Mouse (Mus musculus) hindbrain, embryonic 15.5 days (tissue): ENCODE data around the gene Ikzf2. TPM values are rescaled to one million over a fixed set of nuclear protein-coding genes. Genes with fewer than 3 reads are reported as not detected.
A peak's percentile ranks its signal among the peaks of the same experiment; 100 is the strongest.

Experiments
- ATAC-seq: fragments of 200-750 bp; cut with Nextera tagmentation; 2 replicates; pipeline ENCODE4 v1.8.0; 2017; ENCODE audit warnings: low read depth, moderate number of reproducible peaks, moderate TSS enrichment; ENCODE audit not compliant: low FRiP score
- H3K27ac ChIP-seq: fragments of 300-500 bp; sonication (generic); replicated peaks from 2 replicates; pipeline ENCODE4 v1.5.1; 2015; ENCODE audit warnings: mild to moderate bottlenecking, inconsistent platforms
- H3K27me3 ChIP-seq: fragments of 300-500 bp; sonication (generic); 2 replicates; pipeline ENCODE4 v1.6.1; 2015; ENCODE audit warnings: control low read depth, inconsistent platforms
- H3K36me3 ChIP-seq: fragments of 300-500 bp; sonication (generic); 2 replicates; pipeline ENCODE4 v1.6.1; 2015; ENCODE audit warnings: control low read depth, inconsistent platforms
- H3K4me1 ChIP-seq: fragments of 300-500 bp; sonication (generic); replicated peaks from 2 replicates; pipeline ENCODE4 v1.6.1; 2015; ENCODE audit warnings: control low read depth, inconsistent platforms
- H3K4me2 ChIP-seq: fragments of 300-500 bp; sonication (generic); 2 replicates; pipeline ENCODE4 v1.6.1; 2015; ENCODE audit warnings: moderate library complexity, mild to moderate bottlenecking, inconsistent platforms
- H3K4me3 ChIP-seq: fragments of 300-500 bp; sonication (generic); 2 replicates; pipeline ENCODE4 v1.5.1; 2015; ENCODE audit warnings: mild to moderate bottlenecking, inconsistent platforms
- H3K9ac ChIP-seq: fragments of 300-500 bp; sonication (generic); 2 replicates; pipeline ENCODE4 v1.6.1; 2015; ENCODE audit warnings: inconsistent platforms
- H3K9me3 ChIP-seq: fragments of 300-500 bp; sonication (generic); 2 replicates; pipeline ENCODE4 v1.6.1; 2016; ENCODE audit warnings: control low read depth, inconsistent platforms
- WGBS: fragments of 180-500 bp; shearing (Covaris S2); methylation state at CpG from one replicate; pipeline ENCODE4 v1.1.7; 2015; 5-methylcytosine and 5-hydroxymethylcytosine counted together
- polyA plus RNA-seq: library from polyadenylated mRNA; unstranded; fragments of >200 nt; fragmentation: Nextera tagmentation; extraction: Ambion mirVana; gene quantifications from 2 replicates; pipeline ENCODE4 v1.2.1, GENCODE M21; 2015

The Ikzf2 gene
- polyA plus RNA-seq, 1 experiment from 2014 or later: 3.6 TPM

- H3K27ac ChIP-seq: peak overlapping the region; percentile 84; the same call in 1 of the 2 replicates
- H3K27me3 ChIP-seq: no peaks in the 10 kb centered on the region
- no peaks in the 10 kb centered on the region for H3K36me3 ChIP-seq
- peaks cover 27% of the 10 kb centered on the region for H3K4me1 ChIP-seq
- under 1% methylated on average over 13 of the region's 15 CpGs for WGBS
- peak overlapping the region; percentile 96 for H3K4me3 ChIP-seq
- H3K9ac ChIP-seq: peak overlapping the region; percentile 56
- peak overlapping the region; percentile 82 for H3K4me2 ChIP-seq
- ATAC-seq: no peak
- no peaks in the 10 kb centered on the region for H3K9me3 ChIP-seq
These were observed 1.1 kb downstream of the Ikzf2 start for GRCm38 (mm10) chr1:69685890-69686490.

GRCm38 (mm10) chr1:69685049-69685889, 1.8 kb downstream of the Ikzf2 start:
- H3K9ac ChIP-seq: peak overlapping the region; percentile 35
- peaks cover 27% of the 10 kb centered on the region for H3K4me1 ChIP-seq
- no peaks in the 10 kb centered on the region for H3K36me3 ChIP-seq
- no peaks in the 10 kb centered on the region for H3K9me3 ChIP-seq
- H3K4me3 ChIP-seq: peak overlapping the region; percentile 96
- H3K27ac ChIP-seq: 0 out of 2 replicates have a peak overlapping the region, but pooled peaks have one; percentile 38
- 3% methylated on average over 11 of the region's 11 CpGs for WGBS
- ATAC-seq: no peak
- no peaks in the 10 kb centered on the region for H3K27me3 ChIP-seq
- peak overlapping the region; percentile 82 for H3K4me2 ChIP-seq

DNA sequence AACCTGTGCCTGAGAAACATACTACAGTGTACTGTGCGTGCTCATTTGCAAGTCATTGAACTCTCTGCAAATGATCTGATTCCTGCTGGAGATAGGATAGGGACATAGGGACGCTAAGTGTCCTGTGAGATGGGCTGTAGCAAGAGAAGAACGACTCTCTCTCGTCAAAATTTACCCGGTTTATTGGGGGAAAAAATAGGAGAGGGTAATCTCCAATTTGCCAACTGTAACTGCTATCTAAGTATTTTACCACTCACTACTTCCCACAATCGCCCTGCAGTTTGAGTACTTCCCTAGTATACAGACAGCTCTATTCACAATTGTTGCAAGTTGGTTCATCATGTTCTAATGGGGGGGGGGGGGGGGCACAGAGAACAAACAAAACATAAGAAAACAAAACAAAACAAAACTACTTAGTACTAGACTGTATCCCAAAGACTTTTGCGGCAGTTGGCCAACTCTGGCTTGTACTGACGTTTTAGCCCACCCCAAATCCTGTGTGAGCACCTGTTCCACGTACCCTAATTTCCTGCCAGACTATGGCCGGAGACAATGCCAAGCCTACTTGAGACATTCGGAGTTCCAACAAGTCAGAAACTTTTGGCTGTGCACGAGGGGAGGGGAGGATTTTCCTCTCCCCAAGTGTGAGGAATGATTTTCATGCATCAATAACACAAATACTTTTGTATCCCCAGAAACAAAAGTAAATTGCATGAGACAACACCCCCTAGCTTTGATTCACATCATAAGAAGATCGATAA, 2.6 kb downstream of the Ikzf2 start:
- 33% methylated on average over 13 of the region's 13 CpGs for WGBS
- no peak overlapping the region for H3K27ac ChIP-seq
- no peaks in the 10 kb centered on the region for H3K36me3 ChIP-seq
- no peak for ATAC-seq
- no peak overlapping the region for H3K9ac ChIP-seq
- peak overlapping the region; percentile 96 for H3K4me3 ChIP-seq
- H3K27me3 ChIP-seq: no peaks in the 10 kb centered on the region
- peaks cover 27% of the 10 kb centered on the region for H3K4me1 ChIP-seq
- no peaks in the 10 kb centered on the region for H3K9me3 ChIP-seq
- H3K4me2 ChIP-seq: peak overlapping the region; percentile 82

DNA sequence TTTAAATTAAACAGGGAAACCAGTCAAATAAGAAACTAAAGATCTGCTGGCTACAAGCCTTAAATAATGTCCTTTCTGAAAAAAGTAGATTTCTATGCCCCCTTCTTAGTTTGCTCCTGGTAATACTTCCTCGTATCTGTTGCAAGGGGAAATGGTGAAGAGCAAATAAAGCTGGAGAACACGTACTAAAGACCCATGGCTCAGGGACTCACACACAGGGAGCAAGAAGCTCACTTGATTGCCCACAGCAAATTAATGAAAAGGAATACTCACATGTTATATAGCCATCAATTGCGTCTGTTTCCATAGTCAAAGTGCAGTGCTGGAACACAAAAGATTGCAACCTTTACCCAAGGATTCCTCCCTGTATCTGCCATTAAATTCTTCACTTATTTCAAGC, 3.2 kb downstream of the Ikzf2 start:
- Histone ChIP-seq H3K36me3 (no peaks in the 10 kb centered on the region), H3K4me1 (peaks cover 27% of the 10 kb centered on the region), H3K4me3 (no peak overlapping the region), H3K4me2 (peak overlapping the region; percentile 82; the same call in 1 of the 2 replicates), H3K27me3 (no peaks in the 10 kb centered on the region), H3K9me3 (no peaks in the 10 kb centered on the region), H3K9ac (no peak overlapping the region), H3K27ac (no peak overlapping the region)
- WGBS: 71% methylated on average over 3 of the region's 3 CpGs
- no peak for ATAC-seq

DNA sequence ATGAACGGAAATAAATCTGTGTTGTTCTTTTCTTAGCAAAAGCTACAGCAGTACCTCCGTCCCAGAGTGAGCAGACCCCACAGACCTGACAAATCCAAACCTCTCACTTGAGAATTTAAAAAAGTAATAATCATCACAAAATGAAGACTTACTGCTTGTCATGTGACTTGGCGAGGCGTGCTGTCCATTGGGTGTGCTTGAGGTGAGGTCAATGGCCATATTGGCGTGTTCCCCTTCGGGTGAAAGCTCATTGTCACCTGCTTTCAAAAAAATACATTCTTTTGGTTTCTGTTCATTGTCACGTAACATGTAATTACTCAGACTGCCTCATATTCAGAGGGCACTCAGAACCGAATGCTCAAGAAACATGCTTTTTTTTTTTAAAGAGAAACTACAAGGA, 4.0 kb downstream of the Ikzf2 start:
- Histone ChIP-seq H3K36me3 (no peaks in the 10 kb centered on the region), H3K9ac (no peak overlapping the region), H3K4me3 (no peak overlapping the region), H3K4me1 (peaks cover 25% of the 10 kb centered on the region), H3K27ac (no peak overlapping the region), H3K9me3 (no peaks in the 10 kb centered on the region), H3K27me3 (no peaks in the 10 kb centered on the region), H3K4me2 (no peak overlapping the region)
- no peak for ATAC-seq
- 93% methylated on average over 8 of the region's 8 CpGs for WGBS

- WGBS: 87% methylated on average over 3 of the region's 3 CpGs
- ATAC-seq: no peak
- Histone ChIP-seq H3K4me2 (no peak overlapping the region), H3K36me3 (no peaks in the 10 kb centered on the region), H3K27ac (no peak overlapping the region), H3K4me1 (peaks cover 23% of the 10 kb centered on the region), H3K9me3 (no peaks in the 10 kb centered on the region), H3K27me3 (no peaks in the 10 kb centered on the region), H3K4me3 (no peak overlapping the region), H3K9ac (no peak overlapping the region)
These were observed 4.8 kb downstream of the Ikzf2 start for GRCm38 (mm10) chr1:69682261-69682660.

DNA sequence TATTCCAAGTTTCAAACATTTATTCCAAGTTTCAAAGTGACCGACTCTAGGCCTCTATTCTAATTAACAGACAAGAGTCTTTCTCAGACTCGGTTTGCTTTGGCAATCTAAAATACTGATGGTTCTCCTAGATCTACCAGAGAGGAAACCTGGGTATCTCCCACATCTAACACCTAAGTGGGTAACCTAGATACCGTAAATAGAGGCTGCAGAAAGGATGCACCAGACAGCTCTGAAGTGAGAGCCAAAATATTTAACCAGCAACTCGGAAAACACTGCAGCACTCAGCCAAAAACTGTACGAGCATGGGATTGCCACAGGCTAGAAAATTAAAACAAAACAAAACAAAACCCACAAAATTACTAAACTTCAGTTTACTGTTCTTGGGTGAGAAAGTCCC, 6.0 kb downstream of the Ikzf2 start:
- H3K4me1 ChIP-seq: peaks cover 20% of the 10 kb centered on the region
- no peaks in the 10 kb centered on the region for H3K9me3 ChIP-seq
- H3K4me2 ChIP-seq: no peak overlapping the region
- no peak overlapping the region for H3K9ac ChIP-seq
- WGBS: 86% methylated on average over 5 of the region's 5 CpGs
- no peak overlapping the region for H3K4me3 ChIP-seq
- H3K27ac ChIP-seq: no peak overlapping the region
- no peaks in the 10 kb centered on the region for H3K27me3 ChIP-seq
- no peaks in the 10 kb centered on the region for H3K36me3 ChIP-seq
- no peak for ATAC-seq

GRCm38 (mm10) chr1:69680501-69680900, 6.5 kb downstream of the Ikzf2 start:
- Histone ChIP-seq H3K36me3 (no peaks in the 10 kb centered on the region), H3K9me3 (no peaks in the 10 kb centered on the region), H3K27ac (no peak overlapping the region), H3K27me3 (no peaks in the 10 kb centered on the region), H3K4me3 (no peak overlapping the region), H3K4me2 (no peak overlapping the region), H3K9ac (no peak overlapping the region), H3K4me1 (peaks cover 16% of the 10 kb centered on the region)
- 91% methylated on average over 4 of the region's 4 CpGs for WGBS
- ATAC-seq: no peak

- 96% methylated on average over 10 of the region's 10 CpGs for WGBS
- H3K4me1 ChIP-seq: no peaks in the 10 kb centered on the region
- no peak for ATAC-seq
These were observed 17.1 kb downstream of the Ikzf2 start for GRCm38 (mm10) chr1:69669897-69670404.

DNA sequence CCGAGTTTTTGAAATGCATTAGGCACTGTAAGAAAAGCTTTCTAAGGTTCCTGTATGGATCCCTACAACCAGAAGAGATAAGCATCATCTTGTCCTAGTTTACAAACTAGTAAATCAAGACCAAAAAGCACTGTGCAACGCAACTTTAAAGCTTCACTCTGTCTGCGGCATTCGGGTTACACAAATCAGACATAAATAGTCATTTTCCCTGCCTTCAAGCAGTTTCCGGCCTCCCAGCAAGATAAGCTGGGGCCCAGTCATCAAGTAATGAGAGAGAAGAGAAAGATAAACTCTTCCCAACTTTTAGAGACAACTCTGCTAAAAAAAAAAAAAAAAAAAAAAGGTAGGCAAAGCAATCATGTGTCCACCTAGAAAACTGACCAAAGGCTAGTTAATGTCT, 19.6 kb downstream of the Ikzf2 start:
- no peaks in the 10 kb centered on the region for H3K36me3 ChIP-seq
- ATAC-seq: no peak
- WGBS: 94% methylated on average over 5 of the region's 5 CpGs
- no peaks in the 10 kb centered on the region for H3K27me3 ChIP-seq
- no peaks in the 10 kb centered on the region for H3K4me1 ChIP-seq
- no peak overlapping the region for H3K27ac ChIP-seq
- no peak overlapping the region for H3K4me2 ChIP-seq
- no peak overlapping the region for H3K9ac ChIP-seq
- H3K4me3 ChIP-seq: no peak overlapping the region
- no peaks in the 10 kb centered on the region for H3K9me3 ChIP-seq

More at GRCm38 (mm10) chr1:69669897-69670404, 17.1 kb downstream of the Ikzf2 start:
- no peak overlapping the region for H3K27ac ChIP-seq
- H3K27me3 ChIP-seq: no peaks in the 10 kb centered on the region
- no peaks in the 10 kb centered on the region for H3K36me3 ChIP-seq
- no peak overlapping the region for H3K4me3 ChIP-seq
- H3K9ac ChIP-seq: no peak overlapping the region
- no peak overlapping the region for H3K4me2 ChIP-seq
- H3K9me3 ChIP-seq: no peaks in the 10 kb centered on the region

GRCm38 (mm10) chr1:69659779-69660178, 27.3 kb downstream of the Ikzf2 start:
- 77% methylated on average over 2 of the region's 2 CpGs for WGBS

More at GRCm38 (mm10) chr1:69659779-69660178, 27.3 kb downstream of the Ikzf2 start:
- H3K9ac ChIP-seq: no peak overlapping the region
- H3K4me2 ChIP-seq: no peak overlapping the region
- no peak overlapping the region for H3K27ac ChIP-seq
- H3K4me3 ChIP-seq: no peak overlapping the region
- H3K4me1 ChIP-seq: peaks cover 7% of the 10 kb centered on the region; the same call in 1 of the 2 replicates
- no peaks in the 10 kb centered on the region for H3K36me3 ChIP-seq
- ATAC-seq: no peak
- H3K27me3 ChIP-seq: no peaks in the 10 kb centered on the region
- no peaks in the 10 kb centered on the region for H3K9me3 ChIP-seq
